Mouse (Mus musculus) G1E (cell line): ENCODE data around the gene Mrpl38. TPM values are rescaled to one million over a fixed set of nuclear protein-coding genes. Genes with fewer than 3 reads are reported as not detected.

Source experiments
- ATAC-seq: 2 replicates; pipeline ENCODE4 v1.8.0; 2016; ENCODE audit warnings: mild to moderate bottlenecking; ENCODE audit not compliant: insufficient number of reproducible peaks, poor library complexity, low FRiP score, severe bottlenecking; ENCODE audit errors: extremely low read depth
- DNase-seq: peaks from one replicate; pipeline ENCODE4 v3.0.0; 2012; ENCODE audit warnings: low spot score
- H3K27me3 ChIP-seq: 2 replicates; pipeline ENCODE4 v1.6.1; 2012; ENCODE audit warnings: mild to moderate bottlenecking, low read length, inconsistent platforms; ENCODE audit not compliant: insufficient read depth
- H3K36me3 ChIP-seq: replicated peaks from 2 replicates; pipeline ENCODE3; 2012; ENCODE audit warnings: mild to moderate bottlenecking, inconsistent platforms
- H3K4me1 ChIP-seq: 2 replicates; pipeline ENCODE4 v1.6.1; 2012; ENCODE audit warnings: low read depth, low read length, inconsistent platforms, mixed read lengths; ENCODE audit not compliant: insufficient read depth
- H3K4me3 ChIP-seq: 2 replicates; pipeline ENCODE4 v1.5.1; 2012; ENCODE audit warnings: low read depth, mild to moderate bottlenecking, inconsistent platforms, low read length, moderate library complexity, mixed read lengths
- H3K9me3 ChIP-seq: replicated peaks from 2 replicates; pipeline ENCODE4 v1.6.1; 2012; ENCODE audit warnings: inconsistent platforms
- CTCF ChIP-seq: IDR thresholded peaks from 2 replicates; pipeline ENCODE4 v1.5.1; 2012; ENCODE audit warnings: low read depth, low read length, inconsistent platforms, mixed read lengths
- GATA1 ChIP-seq: IDR thresholded peaks from 2 replicates; pipeline ENCODE4 v1.6.1; 2012; ENCODE audit warnings: borderline replicate concordance, low read length, inconsistent platforms, mixed read lengths
- GATA2 ChIP-seq: IDR thresholded peaks from 2 replicates; pipeline ENCODE4 v1.6.1; 2012; ENCODE audit warnings: low read depth, low read length, inconsistent platforms, borderline replicate concordance
- POLR2AphosphoS5 ChIP-seq: IDR thresholded peaks from 2 replicates; pipeline ENCODE4 v1.6.1; 2012; ENCODE audit warnings: low read depth, low read length, inconsistent platforms; ENCODE audit not compliant: insufficient replicate concordance
- TAL1 ChIP-seq: conservative IDR thresholded peaks from 2 replicates; pipeline ENCODE4 v1.6.1; 2012; ENCODE audit warnings: low read depth, low read length, inconsistent platforms, mixed read lengths
- polyA plus RNA-seq: library from polyadenylated mRNA; stranded (reverse); fragments of >175 nt; gene quantifications from 2 replicates; pipeline ENCODE4 v1.2.3, GENCODE M21; 2012
- total RNA-seq, 2 experiments: library from RNA; stranded (forward) in 1 of 2; stranded (reverse) in 1 of 2; fragments of 200-1000 nt in 1 of 2; fragments of >200 nt in 1 of 2; fragmentation: Nextera tagmentation in 1 of 2; gene quantifications; 2 replicates each; pipeline ENCODE4 v1.2.3; 2014 to 2017

Gene Mrpl38
- total and polyA plus RNA-seq, 3 experiments: 38.3 to 144 (median 99.3) TPM

DNA sequence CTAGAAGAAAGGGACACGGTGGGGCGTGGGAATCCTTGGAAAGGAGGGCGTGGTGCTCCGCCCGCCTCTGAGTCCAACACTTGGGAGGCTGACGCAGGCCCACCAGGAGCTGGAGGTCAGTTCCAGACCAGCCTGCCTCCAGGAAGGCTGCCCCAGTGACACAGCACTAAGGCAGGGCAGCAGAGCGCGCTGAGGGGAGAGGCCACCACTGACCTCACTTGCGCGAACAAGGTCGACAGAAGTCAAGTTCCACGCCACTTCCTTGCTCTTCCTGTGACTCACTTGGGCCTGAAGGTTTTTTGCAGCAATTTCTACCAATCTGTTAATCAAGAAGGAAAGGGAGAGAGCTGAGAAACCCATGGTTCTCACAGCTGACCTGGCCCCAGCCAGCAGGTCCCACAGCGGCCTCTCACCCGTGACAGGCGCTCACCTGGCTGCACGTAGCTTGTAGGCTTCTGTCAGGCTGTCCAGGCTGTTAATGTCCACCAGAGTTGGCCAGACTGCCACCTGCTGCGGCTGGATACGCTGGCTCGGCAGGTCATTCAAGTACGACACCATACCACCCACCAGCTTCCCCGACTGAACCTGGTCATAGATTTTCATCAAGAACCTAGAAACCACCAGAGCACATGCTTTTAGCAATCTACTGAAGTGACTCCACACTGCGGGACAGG is 36.2 kb upstream of the Mrpl38 start:
- Histone ChIP-seq H3K9me3 (no peaks in the 10 kb centered on the region), H3K36me3 (peaks cover 83% of the 10 kb centered on the region), H3K4me1 (peaks cover 4% of the 10 kb centered on the region; the same call in 1 of the 2 replicates), H3K27me3 (no peaks in the 10 kb centered on the region), H3K4me3 (no peak overlapping the region)
- DNase-seq: no peak
- ATAC-seq: no peak
- no peak for TF ChIP-seq GATA2
- no peak for TF ChIP-seq POLR2AphosphoS5
- TF ChIP-seq GATA1: no peak
- no peak for TF ChIP-seq TAL1
- no peak for TF ChIP-seq CTCF

DNA sequence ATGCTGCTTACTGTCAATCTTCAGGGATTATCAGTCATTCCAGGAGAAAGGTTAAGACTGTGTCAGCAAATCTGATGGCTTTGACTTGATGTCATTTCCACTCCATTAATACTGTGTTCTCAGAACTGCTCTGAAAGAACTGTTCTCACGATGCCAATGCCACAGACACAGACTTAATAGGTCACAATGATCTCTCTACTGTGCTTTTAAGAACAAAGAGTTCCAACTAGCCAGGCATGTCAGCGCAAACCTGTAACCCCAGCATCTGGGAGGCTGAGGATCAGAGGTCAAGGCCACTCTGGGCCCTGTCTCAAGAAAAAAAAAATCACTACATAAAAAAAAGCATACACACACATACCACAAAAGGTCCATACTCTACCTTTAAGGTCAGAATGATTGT is 33.3 kb upstream of the Mrpl38 start:
- H3K4me3 ChIP-seq: no peak overlapping the region
- H3K4me1 ChIP-seq: peaks cover 25% of the 10 kb centered on the region
- H3K36me3 ChIP-seq: peaks cover 56% of the 10 kb centered on the region
- H3K27me3 ChIP-seq: no peaks in the 10 kb centered on the region
- no peak for DNase-seq
- no peak for TF ChIP-seq GATA2
- TF ChIP-seq TAL1: no peak
- no peak for TF ChIP-seq GATA1
- no peak for TF ChIP-seq POLR2AphosphoS5
- no peak for TF ChIP-seq CTCF
- H3K9me3 ChIP-seq: no peaks in the 10 kb centered on the region
- ATAC-seq: no peak

DNA sequence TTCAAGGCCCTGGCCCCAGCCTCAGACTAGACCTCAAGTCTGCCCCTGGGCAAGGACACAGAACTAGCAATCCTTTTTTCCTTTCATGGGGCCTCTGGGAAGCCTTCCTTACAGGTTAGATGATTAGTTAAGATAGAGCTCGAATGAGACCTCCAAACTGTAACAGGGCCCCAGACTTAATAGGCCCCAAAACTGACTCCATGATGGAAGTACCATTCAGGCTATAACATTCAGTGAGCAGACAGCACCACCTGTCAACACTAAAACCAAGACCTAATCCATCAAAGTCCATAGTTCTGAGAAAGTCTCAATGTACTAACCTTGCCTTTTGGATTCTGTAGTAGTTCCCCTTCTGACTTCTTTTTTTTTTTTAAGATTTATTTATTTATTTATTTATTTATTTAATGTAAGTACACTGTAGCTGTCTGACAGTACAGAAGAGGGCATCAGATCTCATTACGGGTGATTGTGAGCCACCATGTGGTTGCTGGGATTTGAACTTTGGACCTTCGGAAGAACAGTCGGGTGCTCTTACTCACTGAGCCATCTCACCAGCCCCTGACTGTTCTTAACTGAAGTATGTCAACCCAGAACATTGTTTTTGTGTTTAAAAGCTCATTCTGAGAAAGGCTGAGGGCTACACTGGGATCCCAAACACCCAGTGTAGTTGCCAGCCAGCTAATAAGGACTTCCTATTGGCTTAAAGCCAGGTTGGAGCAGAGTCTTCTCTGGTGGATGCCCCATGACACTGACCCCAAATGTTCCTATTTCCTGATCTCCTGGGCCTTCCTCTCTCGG is 31.5 kb upstream of the Mrpl38 start:
- Histone ChIP-seq H3K36me3 (peaks cover 53% of the 10 kb centered on the region), H3K4me3 (no peak overlapping the region), H3K4me1 (peaks cover 34% of the 10 kb centered on the region), H3K9me3 (no peaks in the 10 kb centered on the region), H3K27me3 (no peaks in the 10 kb centered on the region)
- DNase-seq (no peak), ATAC-seq (no peak)
- TF ChIP-seq GATA1 (no peak), POLR2AphosphoS5 (no peak), TAL1 (no peak), CTCF (no peak), GATA2 (no peak)

DNA sequence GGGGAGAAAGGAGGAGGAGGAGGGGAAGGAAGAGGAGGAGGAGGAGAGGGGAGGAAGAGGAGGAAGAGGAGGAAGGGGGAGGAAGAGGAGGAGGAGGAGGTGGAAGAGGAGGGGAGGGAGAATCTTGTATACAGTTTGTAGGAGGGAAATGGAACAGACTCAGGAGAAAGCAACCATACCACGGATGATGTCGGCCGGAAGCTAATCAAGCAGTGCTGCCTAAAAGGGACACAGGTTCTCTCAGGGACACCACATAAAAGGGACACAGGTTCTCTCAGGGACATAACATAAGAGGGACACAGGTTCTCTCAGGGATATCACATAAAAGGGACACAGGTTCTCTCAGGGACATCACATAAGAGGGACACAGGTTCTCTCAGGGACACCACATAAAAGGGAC is 30.5 kb upstream of the Mrpl38 start:
- Histone ChIP-seq H3K36me3 (peaks cover 53% of the 10 kb centered on the region), H3K9me3 (no peaks in the 10 kb centered on the region), H3K4me3 (no peak overlapping the region), H3K27me3 (no peaks in the 10 kb centered on the region), H3K4me1 (peaks cover 29% of the 10 kb centered on the region)
- ATAC-seq (no peak), DNase-seq (no peak)
- TF ChIP-seq CTCF (no peak), TAL1 (no peak), POLR2AphosphoS5 (no peak), GATA2 (no peak), GATA1 (no peak)

DNA sequence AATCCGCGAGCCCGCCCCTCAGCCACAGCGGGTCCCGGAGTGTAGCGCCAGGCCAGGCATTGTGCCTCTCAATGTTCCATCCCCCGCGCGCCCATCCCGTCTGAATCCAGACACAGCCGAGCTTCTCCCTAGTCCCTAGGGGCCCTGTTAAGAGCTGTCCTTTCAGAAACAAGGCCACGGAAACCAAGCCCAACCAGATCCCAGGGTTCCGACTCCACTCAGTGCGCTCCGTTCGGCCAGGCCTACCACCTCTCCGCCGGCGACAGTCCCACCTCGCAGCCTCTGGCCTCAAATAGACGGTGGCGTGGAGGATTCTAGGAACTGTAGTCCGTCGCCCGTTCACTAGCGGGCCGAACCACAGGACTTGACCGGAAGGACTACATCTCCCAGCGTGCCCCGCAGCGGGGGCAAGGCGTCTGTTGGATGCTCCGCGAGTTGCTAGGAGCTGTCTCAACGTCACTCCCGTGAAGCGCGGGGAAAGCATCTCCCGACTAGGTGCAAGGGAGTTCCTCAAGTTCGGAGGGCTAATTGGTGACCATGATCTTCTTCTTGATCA is 29.3 kb upstream of the Mrpl38 start, which contains the start of gene Fbf1:
Gene Fbf1, minus strand, starts transcription at position 283 of the 556 bp plus-strand sequence.
- H3K27me3 ChIP-seq: no peaks in the 10 kb centered on the region
- DNase-seq: peak; percentile 82
- TF ChIP-seq GATA1 (no peak), CTCF (no peak), POLR2AphosphoS5 (no peak), GATA2 (no peak), TAL1 (no peak)
- ATAC-seq: peak; percentile 98
- H3K4me1 ChIP-seq: peaks cover 29% of the 10 kb centered on the region
- H3K36me3 ChIP-seq: peaks cover 53% of the 10 kb centered on the region
- H3K9me3 ChIP-seq: no peaks in the 10 kb centered on the region
- H3K4me3 ChIP-seq: peak within 1 kb of the TSS; percentile 79

DNA sequence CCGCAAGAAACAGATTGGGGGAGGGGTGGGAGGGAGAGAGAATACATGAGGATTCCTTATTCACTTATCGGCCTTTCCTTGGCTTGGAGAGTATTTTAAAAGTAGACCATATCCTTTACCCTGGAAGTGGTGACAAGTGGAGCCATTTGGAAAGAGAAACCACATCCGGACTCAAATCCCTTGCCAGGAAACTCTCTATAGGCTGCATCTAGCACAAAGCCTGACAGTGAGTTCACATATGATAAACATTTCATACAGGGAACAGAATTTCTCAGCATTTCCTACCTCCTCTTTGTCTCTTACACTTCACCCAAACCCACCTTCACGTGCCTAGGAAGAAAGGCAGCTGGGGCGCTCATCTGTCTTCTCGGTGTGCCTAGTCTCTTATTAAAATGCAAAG is 28.6 kb upstream of the Mrpl38 start:
- ATAC-seq: no peak

More for the DNA sequence above, 28.6 kb upstream of the Mrpl38 start:
- Histone ChIP-seq H3K36me3 (peaks cover 51% of the 10 kb centered on the region), H3K9me3 (no peaks in the 10 kb centered on the region), H3K4me1 (peaks cover 31% of the 10 kb centered on the region), H3K27me3 (no peaks in the 10 kb centered on the region), H3K4me3 (peak overlapping the region; percentile 79)
- DNase-seq: no peak
- TF ChIP-seq POLR2AphosphoS5 (no peak), GATA2 (no peak), CTCF (no peak), TAL1 (no peak), GATA1 (no peak)
